Mouse (Mus musculus): ENCODE measurements around the gene Nfkbil1.

DNA sequence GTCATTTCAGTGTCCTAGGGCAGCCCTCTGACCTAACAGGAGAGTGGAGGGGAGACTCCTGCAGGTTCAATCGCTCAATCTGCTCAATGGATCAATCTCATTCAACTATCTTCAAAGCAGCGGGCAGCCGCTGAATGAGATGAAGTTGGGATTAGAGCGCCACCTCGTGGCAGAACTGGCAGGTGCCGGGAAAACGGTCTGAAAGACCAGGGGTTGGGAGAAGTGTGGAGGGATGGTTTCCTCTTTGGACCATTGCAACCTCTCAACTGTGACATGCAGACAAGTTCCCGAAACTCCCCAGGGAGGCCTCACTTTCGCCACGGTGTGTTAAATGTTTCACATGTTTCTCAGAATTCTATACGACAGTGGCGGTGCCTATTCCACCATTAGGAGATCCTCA lies 3.5 kb downstream of the Nfkbil1 start:
- TF ChIP-seq CTCF (IDR thresholded peaks at IDR 0.05; ENCODE audit: low read depth) (peak; percentile 90), EP300 (IDR thresholded peaks at IDR 0.05; ENCODE audit: low read depth) (no peak)
